Mouse (Mus musculus) monocyte, adult 5-6 weeks (primary cell): Measurements from ENCODE around the gene Tmem174. TPM values are rescaled to one million over a fixed set of nuclear protein-coding genes. Genes with fewer than 3 reads are reported as not detected.

Experiments used
- ATAC-seq: fragments of 153-309, 156-312 bp; replicated peaks from 2 replicates; pipeline ENCODE4 v1.8.0; 2017; ENCODE audit warnings: mild to moderate bottlenecking; ENCODE audit not compliant: low TSS enrichment, insufficient number of reproducible peaks, severe bottlenecking, poor library complexity, low FRiP score
- total RNA-seq: library from RNA; stranded (forward); fragments of 200-1000, 200-491, 200-594 nt; gene quantifications from 3 replicates; pipeline ENCODE4 v1.2.3, GENCODE M21; 2017

Tmem174 gene
- total RNA-seq, 1 experiment from 2014 or later = not detected

DNA sequence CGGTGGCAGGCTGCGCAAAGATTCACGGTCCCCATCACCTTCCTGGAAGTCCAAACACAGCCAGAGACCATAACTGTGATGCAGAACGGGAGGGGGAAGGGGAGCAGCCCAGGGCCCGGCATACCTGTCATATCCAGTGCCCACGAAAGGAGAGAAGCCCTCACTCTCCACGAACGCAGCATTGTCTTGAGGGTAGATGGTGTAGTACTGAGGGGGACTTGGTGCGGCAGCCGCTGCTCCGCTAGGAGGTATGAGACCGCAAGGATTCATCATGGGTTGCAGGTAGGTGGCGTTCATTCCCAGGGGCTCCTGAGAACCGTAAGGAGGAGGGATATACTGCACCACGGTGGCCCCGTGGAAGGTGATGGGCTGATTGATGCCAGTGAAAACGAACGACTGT is 639 bp downstream of the Tmem174 start:
- no peak for ATAC-seq

DNA sequence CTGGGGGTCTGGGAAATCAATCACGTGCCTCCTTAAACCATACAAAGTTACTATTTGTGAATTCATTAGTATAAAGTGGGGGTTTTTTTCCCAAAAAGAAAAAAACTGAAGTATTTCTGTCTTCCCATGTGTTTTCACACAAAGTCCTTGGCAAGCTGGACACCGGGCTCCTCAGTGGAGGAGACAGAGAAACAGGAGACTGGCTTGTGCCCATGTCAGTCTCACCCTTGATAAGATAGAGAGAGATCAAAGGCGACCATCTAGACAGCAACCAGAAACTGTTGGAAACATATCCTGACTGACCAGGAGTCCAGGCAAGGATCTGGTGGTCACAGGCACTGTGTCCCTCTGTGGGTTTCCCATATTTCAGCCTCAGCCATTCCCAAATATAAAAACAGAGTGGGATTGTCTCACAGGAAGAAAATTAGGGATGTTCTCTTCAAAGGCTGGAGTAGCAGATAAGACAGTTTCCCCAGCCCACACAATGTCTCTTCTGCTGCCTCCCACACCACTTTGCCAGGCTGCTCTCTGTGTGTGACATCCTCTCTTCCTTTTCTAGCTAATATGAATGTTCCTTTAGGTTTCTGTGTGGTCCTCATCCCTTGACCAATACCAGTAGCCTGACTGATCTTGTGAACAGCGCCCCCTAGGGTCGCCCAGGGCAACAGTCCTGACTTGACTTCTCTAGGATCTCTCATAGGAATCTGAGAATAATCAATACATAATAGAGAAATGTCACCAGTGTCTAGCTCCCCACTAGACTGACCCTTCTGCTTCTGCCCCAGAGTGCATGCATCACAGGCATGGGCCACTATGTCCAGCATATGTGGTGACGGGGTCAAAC is 3.3 kb downstream of the Tmem174 start:
- ATAC-seq = no peak

- no peak for ATAC-seq
These were observed 4.8 kb downstream of the Tmem174 start for GRCm38 (mm10) chr13:98632306-98632942.

- no peak for ATAC-seq
These were observed 5.9 kb downstream of the Tmem174 start for GRCm38 (mm10) chr13:98631105-98631838.

- no peak for ATAC-seq
These were observed 10.5 kb downstream of the Tmem174 start for GRCm38 (mm10) chr13:98626736-98627135.

- no peak for ATAC-seq
These were observed 12.7 kb downstream of the Tmem174 start for GRCm38 (mm10) chr13:98624506-98624905.

- no peak for ATAC-seq
These were observed 14.2 kb downstream of the Tmem174 start for GRCm38 (mm10) chr13:98622881-98623549.

GRCm38 (mm10) chr13:98617429-98618067 is 19.7 kb downstream of the Tmem174 start:
- no peak for ATAC-seq

DNA sequence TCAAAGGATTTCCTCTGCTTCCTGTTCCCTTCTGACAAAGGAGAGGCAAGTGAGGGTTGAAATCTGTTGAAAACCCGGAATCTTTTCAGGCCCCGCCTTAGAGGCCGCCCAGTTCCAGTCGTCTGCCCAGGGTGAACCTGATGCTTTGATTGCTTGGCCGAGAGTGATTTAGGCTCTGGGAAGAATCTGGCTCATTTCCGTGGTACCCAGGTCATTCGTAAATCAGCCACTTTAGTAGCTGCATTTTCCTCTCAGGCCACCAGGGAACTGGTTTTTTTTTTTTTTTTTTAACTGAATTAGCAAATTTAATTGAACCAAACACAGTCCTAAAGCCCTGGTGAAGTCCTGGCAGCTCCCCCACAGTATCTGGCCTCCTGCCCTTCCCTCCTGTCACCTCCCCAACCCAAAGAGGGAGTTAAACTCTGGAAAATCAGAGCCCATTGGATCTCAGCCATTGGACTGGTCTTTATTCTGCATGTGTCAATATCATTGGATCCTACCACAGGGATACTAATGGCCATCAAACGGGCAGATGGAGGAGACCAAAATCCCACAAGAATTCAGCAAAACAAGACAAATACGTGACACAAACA is 29.2 kb downstream of the Tmem174 start:
- ATAC-seq = no peak

GRCm38 (mm10) chr13:98603799-98604198 is 33.4 kb downstream of the Tmem174 start:
- ATAC-seq = no peak

DNA sequence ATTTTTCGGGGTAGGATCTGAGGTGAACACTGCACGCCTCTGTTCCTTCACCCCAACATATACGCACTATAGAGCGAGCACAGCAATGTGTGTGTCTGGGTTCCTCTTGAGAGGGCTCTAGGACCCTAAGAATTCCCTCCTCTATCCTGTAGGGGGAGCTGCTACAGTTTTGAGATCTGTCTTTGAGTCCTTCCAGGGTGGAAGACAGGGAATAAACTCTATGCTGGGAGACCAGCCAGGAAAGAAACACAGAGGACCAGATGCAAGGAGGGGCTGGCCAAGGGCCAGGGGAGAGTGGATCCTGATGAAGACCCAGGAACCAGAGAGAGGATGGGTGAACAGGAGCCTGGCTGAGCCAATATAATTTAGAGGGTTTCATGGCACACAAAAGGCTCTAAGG is 40.5 kb downstream of the Tmem174 start:
- ATAC-seq = no peak

DNA sequence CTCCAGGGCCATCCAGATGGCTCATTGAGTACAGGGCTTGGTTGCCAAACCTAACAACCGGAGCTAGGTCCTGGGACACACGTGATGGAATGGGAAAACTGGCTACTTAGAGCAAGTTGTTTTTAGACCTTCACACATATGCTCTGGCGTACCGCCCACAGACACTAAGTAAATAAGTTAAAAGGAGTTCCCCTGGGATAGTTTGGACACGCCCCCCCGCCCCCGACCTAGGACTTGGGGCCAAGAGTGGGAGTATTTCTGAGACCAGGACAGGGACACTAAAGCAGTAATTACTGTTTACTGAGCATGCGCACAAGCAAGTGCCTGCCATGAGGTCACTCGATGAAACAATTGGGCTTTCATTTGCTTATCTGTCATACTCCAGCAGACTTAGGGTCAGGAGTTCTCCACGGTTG is 42.5 kb downstream of the Tmem174 start:
- ATAC-seq = no peak

GRCm38 (mm10) chr13:98593938-98594539 is 43.2 kb downstream of the Tmem174 start:
- ATAC-seq = no peak

GRCm38 (mm10) chr13:98591406-98591805 is 45.8 kb downstream of the Tmem174 start:
- no peak for ATAC-seq

- no peak for ATAC-seq
These were observed 46.4 kb downstream of the Tmem174 start for GRCm38 (mm10) chr13:98590693-98591389.

GRCm38 (mm10) chr13:98589572-98589971 is 47.6 kb downstream of the Tmem174 start:
- ATAC-seq = no peak

- 0 out of 2 replicates have a peak, but pooled peaks have one; percentile 59 for ATAC-seq
These were observed 48.2 kb downstream of the Tmem174 start for GRCm38 (mm10) chr13:98588951-98589501.
